Mouse (Mus musculus) kidney, postnatal 0 days (tissue): ENCODE data around the gene Foxi1. TPM values are rescaled to one million over a fixed set of nuclear protein-coding genes. Genes with fewer than 3 reads are reported as not detected.

Experiments
- ATAC-seq: fragments of 200-750 bp; cut with Nextera tagmentation; replicated peaks from 2 replicates; pipeline ENCODE4 v1.8.0; 2017; ENCODE audit warnings: low read depth, moderate number of reproducible peaks, moderate TSS enrichment, moderate library complexity; ENCODE audit not compliant: low FRiP score
- DNase-seq: peaks from one replicate; pipeline ENCODE4 v3.0.0-alpha.2; 2016; ENCODE audit warnings: low spot score
- H3K27ac ChIP-seq: fragments of 300-500 bp; sonication (generic); 2 replicates; pipeline ENCODE4 v1.5.1; 2014; ENCODE audit warnings: mild to moderate bottlenecking
- H3K27me3 ChIP-seq: fragments of 300-500 bp; sonication (generic); 2 replicates; pipeline ENCODE4 v1.6.1; 2014; ENCODE audit warnings: low read length, mixed read lengths; ENCODE audit not compliant: insufficient read depth
- H3K36me3 ChIP-seq: fragments of 300-500 bp; sonication (generic); 2 replicates; pipeline ENCODE4 v1.6.1; 2014; ENCODE audit warnings: low read length, mixed read lengths; ENCODE audit not compliant: insufficient read depth
- H3K4me1 ChIP-seq: fragments of 300-500 bp; sonication (generic); replicated peaks from 2 replicates; pipeline ENCODE4 v1.6.1; 2014; ENCODE audit warnings: antibody characterized with exemption, low read length, mixed read lengths; ENCODE audit not compliant: insufficient read depth
- H3K4me2 ChIP-seq: fragments of 300-500 bp; sonication (generic); 2 replicates; pipeline ENCODE4 v1.6.1; 2014; ENCODE audit warnings: mild to moderate bottlenecking, low read length, moderate library complexity, mixed read lengths
- H3K4me3 ChIP-seq: fragments of 300-500 bp; sonication (generic); replicated peaks from 2 replicates; pipeline ENCODE4 v1.5.1; 2014; ENCODE audit warnings: low read depth, low read length
- H3K9ac ChIP-seq: fragments of 300-500 bp; sonication (generic); 2 replicates; pipeline ENCODE4 v1.6.1; 2014; ENCODE audit warnings: low read depth, low read length
- H3K9me3 ChIP-seq: fragments of 300-500 bp; sonication (generic); replicated peaks from 2 replicates; pipeline ENCODE4 v1.6.1; 2016; ENCODE audit warnings: low read length, inconsistent platforms, mixed read lengths
- CTCF ChIP-seq: IDR thresholded peaks from 2 replicates; pipeline ENCODE4 v1.5.1; 2016; ENCODE audit warnings: antibody characterized with exemption, low read depth, mild to moderate bottlenecking, moderate library complexity
- WGBS: fragments of 180-500 bp; shearing (Covaris S2); extraction: QIAGEN DNeasy Blood & Tissue Kit; methylation state at CpG from one replicate; pipeline ENCODE4 v1.1.7; 2014; 5-methylcytosine and 5-hydroxymethylcytosine counted together
- polyA plus RNA-seq: library from polyadenylated mRNA; unstranded; fragments of >200 nt; fragmentation: Nextera tagmentation; extraction: Ambion mirVana; gene quantifications from 2 replicates; pipeline ENCODE4 v1.2.1, GENCODE M21; 2015

Foxi1 gene
- polyA plus RNA-seq, 1 experiment from 2014 or later = 30.2 TPM

GRCm38 (mm10) chr11:34171221-34171620, 36.7 kb downstream of the Foxi1 start:
- WGBS = 86% methylated on average over 1 of the region's 1 CpGs
- H3K27me3 ChIP-seq = no peaks in the 10 kb centered on the region
- no peak overlapping the region for H3K4me3 ChIP-seq
- H3K4me2 ChIP-seq = no peak overlapping the region
- no peak overlapping the region for H3K27ac ChIP-seq
- H3K9ac ChIP-seq = no peak overlapping the region
- ATAC-seq (no peak), DNase-seq (no peak)
- no peak for TF ChIP-seq CTCF
- H3K9me3 ChIP-seq = no peaks in the 10 kb centered on the region
- H3K4me1 ChIP-seq = peaks cover 14% of the 10 kb centered on the region
- no peaks in the 10 kb centered on the region for H3K36me3 ChIP-seq

- peak overlapping the region; percentile 74; the same call in 1 of the 2 replicates for H3K27ac ChIP-seq
- H3K4me2 ChIP-seq = no peak overlapping the region
- no peaks in the 10 kb centered on the region for H3K36me3 ChIP-seq
- WGBS = 6% methylated on average over 5 of the region's 5 CpGs
- peak; percentile 52; the same call in 1 of the 2 replicates for ATAC-seq
- no peak overlapping the region for H3K4me3 ChIP-seq
- no peaks in the 10 kb centered on the region for H3K27me3 ChIP-seq
- no peak overlapping the region for H3K9ac ChIP-seq
- DNase-seq = peak; percentile 86
- peaks cover 14% of the 10 kb centered on the region for H3K4me1 ChIP-seq
- no peaks in the 10 kb centered on the region for H3K9me3 ChIP-seq
- no peak for TF ChIP-seq CTCF
Observed at GRCm38 (mm10) chr11:34169464-34169894, 38.4 kb downstream of the Foxi1 start.

- H3K27ac ChIP-seq = no peak overlapping the region
- no peaks in the 10 kb centered on the region for H3K27me3 ChIP-seq
- H3K4me1 ChIP-seq = peaks cover 14% of the 10 kb centered on the region
- DNase-seq (peak; percentile 51), ATAC-seq (no peak)
- no peaks in the 10 kb centered on the region for H3K9me3 ChIP-seq
- no peak overlapping the region for H3K4me2 ChIP-seq
- WGBS = 62% methylated on average over 4 of the region's 4 CpGs
- no peaks in the 10 kb centered on the region for H3K36me3 ChIP-seq
- H3K9ac ChIP-seq = no peak overlapping the region
- no peak overlapping the region for H3K4me3 ChIP-seq
- TF ChIP-seq CTCF = no peak
Observed at GRCm38 (mm10) chr11:34166392-34166791, 41.5 kb downstream of the Foxi1 start.

GRCm38 (mm10) chr11:34165278-34165677, 42.6 kb downstream of the Foxi1 start:
- ATAC-seq (no peak), DNase-seq (no peak)
- no peak overlapping the region for H3K4me3 ChIP-seq
- no peak overlapping the region for H3K9ac ChIP-seq
- no peak overlapping the region for H3K4me2 ChIP-seq
- H3K9me3 ChIP-seq = no peaks in the 10 kb centered on the region
- no peaks in the 10 kb centered on the region for H3K27me3 ChIP-seq
- WGBS = 96% methylated on average over 11 of the region's 11 CpGs
- no peak for TF ChIP-seq CTCF
- no peak overlapping the region for H3K27ac ChIP-seq
- H3K4me1 ChIP-seq = peaks cover 14% of the 10 kb centered on the region
- no peaks in the 10 kb centered on the region for H3K36me3 ChIP-seq

GRCm38 (mm10) chr11:34158916-34159315, 49.0 kb downstream of the Foxi1 start:
- Histone ChIP-seq H3K27me3 (no peaks in the 10 kb centered on the region), H3K4me1 (no peaks in the 10 kb centered on the region), H3K9me3 (no peaks in the 10 kb centered on the region), H3K4me3 (no peak overlapping the region), H3K36me3 (no peaks in the 10 kb centered on the region), H3K9ac (no peak overlapping the region), H3K4me2 (no peak overlapping the region), H3K27ac (no peak overlapping the region)
- 59% methylated on average over 9 of the region's 9 CpGs for WGBS
- ATAC-seq (peak; percentile 75; the same call in 1 of the 2 replicates), DNase-seq (no peak)
- no peak for TF ChIP-seq CTCF

GRCm38 (mm10) chr11:34155235-34155634, 52.7 kb downstream of the Foxi1 start:
- H3K27ac ChIP-seq = no peak overlapping the region
- no peaks in the 10 kb centered on the region for H3K4me1 ChIP-seq
- no peaks in the 10 kb centered on the region for H3K9me3 ChIP-seq
- no peak for TF ChIP-seq CTCF
- WGBS = 65% methylated on average over 7 of the region's 7 CpGs
- ATAC-seq (peak; percentile 70; the same call in 1 of the 2 replicates), DNase-seq (no peak)
- H3K36me3 ChIP-seq = no peaks in the 10 kb centered on the region
- H3K27me3 ChIP-seq = no peaks in the 10 kb centered on the region
- no peak overlapping the region for H3K9ac ChIP-seq
- H3K4me2 ChIP-seq = no peak overlapping the region
- H3K4me3 ChIP-seq = no peak overlapping the region

Other genes starting within 250 kb of the Foxi1 start
- gene Kcnmb1, start 245.1 kb downstream of the Foxi1 start, polyA plus RNA-seq = 0.54 and 0.89 TPM in 2 replicates
- 2.0 and 2.7 TPM in 2 replicates for gene Kcnip1, start 214.9 kb downstream of the Foxi1 start, polyA plus RNA-seq
- 1.5 and 1.7 TPM in 2 replicates for gene Lcp2, start 161.2 kb downstream of the Foxi1 start, polyA plus RNA-seq
- not detected in 2 replicates for gene 4930469K13Rik, start 109.5 kb downstream of the Foxi1 start, polyA plus RNA-seq
- gene Fam196b, start 106.7 kb upstream of the Foxi1 start, polyA plus RNA-seq = 0.21 and 0.37 TPM in 2 replicates